Mouse (Mus musculus) thymus, postnatal 4 days (tissue): ENCODE measurements around the gene Mark3.

Experiments
- DNase-seq: peaks from one replicate; pipeline ENCODE4 v3.0.0; 2021

Mark3 gene

DNA sequence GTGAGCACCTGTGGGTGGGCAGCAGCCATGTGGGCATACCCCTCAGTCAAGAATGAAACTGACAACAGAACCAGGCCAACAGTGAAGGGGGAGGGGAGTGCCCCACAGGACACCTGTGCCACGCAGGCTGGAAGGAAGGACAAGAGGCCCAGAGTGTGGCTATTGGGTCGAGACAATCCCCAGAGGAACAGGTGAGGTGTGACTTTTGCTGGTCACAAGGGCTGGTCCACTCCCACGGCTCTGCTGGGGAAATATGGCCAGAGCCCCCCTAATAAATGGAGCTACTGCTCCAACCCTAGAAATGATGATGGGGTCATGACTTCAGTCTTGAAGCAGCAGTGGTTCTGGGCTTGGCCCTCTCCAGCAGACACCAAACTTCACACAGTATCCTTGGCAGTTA, 129.0 kb downstream of the Mark3 start:
- DNase-seq, result no peak

DNA sequence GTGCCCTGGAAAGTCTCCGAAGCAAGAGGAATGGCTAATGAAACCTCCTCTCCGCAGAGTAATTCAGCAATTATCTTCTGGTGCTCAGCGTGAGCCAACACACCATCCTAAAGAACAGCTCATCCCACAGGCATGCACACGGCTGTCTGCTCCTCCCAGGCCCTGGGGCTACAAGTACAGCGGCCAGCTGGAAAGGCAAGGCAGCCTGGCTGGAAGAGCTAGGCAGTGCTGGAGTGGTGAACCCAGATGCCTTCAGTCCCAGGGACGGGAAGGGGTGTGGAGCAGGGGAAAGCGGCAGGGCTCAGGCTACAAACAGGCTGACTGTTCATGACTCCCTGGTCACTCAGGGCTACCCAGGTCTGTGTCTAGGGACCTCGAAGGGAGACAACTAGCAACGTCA, 130.3 kb downstream of the Mark3 start:
- DNase-seq, result no peak

DNA sequence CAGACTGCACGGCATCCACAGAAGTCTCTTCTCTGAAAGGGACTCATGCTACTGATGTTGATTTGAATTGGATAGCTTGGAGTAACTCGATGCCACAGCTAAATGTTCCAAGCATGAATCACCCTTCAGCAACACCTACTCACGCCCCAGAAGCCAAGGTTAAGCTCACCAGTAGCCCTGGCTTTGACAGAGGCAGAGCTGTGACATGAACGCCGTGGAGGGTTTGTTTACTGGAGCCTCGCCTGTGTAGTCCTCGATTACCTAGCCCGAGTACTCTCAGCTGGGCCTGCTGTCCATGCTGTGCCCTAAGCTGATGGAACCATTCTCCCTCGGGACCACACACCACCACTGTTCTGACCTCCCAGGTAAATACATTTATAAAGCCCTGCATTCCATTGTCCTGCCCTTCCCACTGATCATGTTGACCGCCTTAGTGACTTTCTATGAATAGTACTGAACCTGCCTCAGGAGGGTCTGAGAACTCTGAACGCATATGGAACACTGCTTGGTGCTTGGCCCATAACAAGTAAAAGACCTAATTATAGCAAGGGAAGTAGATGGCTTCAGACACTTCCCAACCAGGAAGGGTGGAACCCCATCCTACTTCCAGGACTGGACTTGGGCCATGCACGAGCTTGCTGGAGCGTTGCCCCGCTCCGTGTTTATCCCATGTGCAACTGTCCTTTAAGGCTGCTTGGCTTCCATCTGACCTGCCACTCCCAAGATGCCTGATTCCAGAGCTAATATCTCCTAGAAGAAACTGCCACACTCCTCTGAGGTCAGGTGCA, 131.1 kb downstream of the Mark3 start:
- no peak for DNase-seq
